Mouse (Mus musculus) heart, adult 2 months (tissue): ENCODE results near the gene Bhmt.

Source experiments
- EP300 ChIP-seq: fragments of 200-500 bp; IDR thresholded peaks from 2 replicates; pipeline ENCODE4 v1.6.1; 2011; ENCODE audit warnings: low read depth, low read length, control low read depth; ENCODE audit not compliant: insufficient read depth
- POLR2A ChIP-seq: fragments of 200-500 bp; IDR thresholded peaks from 2 replicates; pipeline ENCODE4 v1.6.1; 2011; ENCODE audit warnings: mild to moderate bottlenecking, low read depth, low read length, control low read depth; ENCODE audit not compliant: insufficient read depth

- TF ChIP-seq POLR2A: no peak
- TF ChIP-seq EP300: no peak
These were observed 33.1 kb downstream of the Bhmt start for GRCm38 (mm10) chr13:93604698-93605097.
